Mouse (Mus musculus) embryonic fibroblast, embryonic 13.5 days (primary cell): ENCODE data around the gene Dapk1. TPM values are rescaled to one million over a fixed set of nuclear protein-coding genes. Genes with fewer than 3 reads are reported as not detected.

ENCODE experiments used
- H3K27ac ChIP-seq: 2 replicates; pipeline ENCODE4 v1.5.1; 2012; ENCODE audit warnings: low read length, control low read depth, inconsistent platforms; ENCODE audit not compliant: insufficient read depth
- H3K4me1 ChIP-seq: 2 replicates; pipeline ENCODE4 v1.6.1; 2011; ENCODE audit warnings: low read length; ENCODE audit not compliant: control insufficient read depth, insufficient read depth
- H3K4me3 ChIP-seq: 2 replicates; pipeline ENCODE4 v1.5.1; 2011; ENCODE audit warnings: mild to moderate bottlenecking, control low read depth, low read length; ENCODE audit not compliant: insufficient read depth
- CTCF ChIP-seq: IDR thresholded peaks from 2 replicates; pipeline ENCODE4 v1.5.1; 2011; ENCODE audit warnings: mild to moderate bottlenecking, control low read depth, low read length, moderate library complexity, borderline replicate concordance; ENCODE audit not compliant: insufficient read depth
- POLR2A ChIP-seq: IDR thresholded peaks from 2 replicates; pipeline ENCODE4 v1.6.1; 2011; ENCODE audit warnings: low read depth, mild to moderate bottlenecking, control low read depth, low read length, moderate library complexity
- polyA plus RNA-seq: library from polyadenylated mRNA; stranded (reverse); fragments of >200 nt; gene quantifications from 2 replicates; pipeline ENCODE4 v1.2.4, GENCODE M21; 2011; ENCODE audit warnings: low read depth; ENCODE audit not compliant: missing spikeins, insufficient read length

The Dapk1 gene
- polyA plus RNA-seq, 1 experiment, result 27.6 TPM

GRCm38 (mm10) chr13:60674301-60674700 lies 72.6 kb downstream of the Dapk1 start:
- no peak overlapping the region for H3K4me3 ChIP-seq
- no peak overlapping the region for H3K27ac ChIP-seq
- TF ChIP-seq CTCF, result no peak
- no peak for TF ChIP-seq POLR2A
- peaks cover 3% of the 10 kb centered on the region; the same call in 1 of the 2 replicates for H3K4me1 ChIP-seq

GRCm38 (mm10) chr13:60674911-60675310 lies 73.2 kb downstream of the Dapk1 start:
- TF ChIP-seq POLR2A (no peak), CTCF (no peak)
- Histone ChIP-seq H3K4me3 (no peak overlapping the region), H3K27ac (no peak overlapping the region), H3K4me1 (peaks cover 3% of the 10 kb centered on the region; the same call in 1 of the 2 replicates)

GRCm38 (mm10) chr13:60675416-60675815 lies 73.7 kb downstream of the Dapk1 start:
- TF ChIP-seq POLR2A, result no peak
- TF ChIP-seq CTCF, result no peak
- H3K27ac ChIP-seq, result no peak overlapping the region

GRCm38 (mm10) chr13:60678912-60679311 lies 77.2 kb downstream of the Dapk1 start:
- no peak overlapping the region for H3K27ac ChIP-seq

More at GRCm38 (mm10) chr13:60675416-60675815, 73.7 kb downstream of the Dapk1 start:
- Histone ChIP-seq H3K4me1 (peaks cover 3% of the 10 kb centered on the region; the same call in 1 of the 2 replicates), H3K4me3 (no peak overlapping the region)

GRCm38 (mm10) chr13:60682714-60683695 lies 81.3 kb downstream of the Dapk1 start:
- H3K4me1 ChIP-seq, result no peaks in the 10 kb centered on the region; the same call in 1 of the 2 replicates
- TF ChIP-seq CTCF, result no peak
- H3K4me3 ChIP-seq, result no peak overlapping the region
- H3K27ac ChIP-seq, result no peak overlapping the region

More at GRCm38 (mm10) chr13:60678912-60679311, 77.2 kb downstream of the Dapk1 start:
- H3K4me3 ChIP-seq, result no peak overlapping the region
- H3K4me1 ChIP-seq, result peaks cover 3% of the 10 kb centered on the region; the same call in 1 of the 2 replicates
- TF ChIP-seq POLR2A, result no peak
- no peak for TF ChIP-seq CTCF

GRCm38 (mm10) chr13:60684050-60684760 lies 82.5 kb downstream of the Dapk1 start:
- H3K4me1 ChIP-seq, result no peaks in the 10 kb centered on the region; the same call in 1 of the 2 replicates
- no peak overlapping the region for H3K27ac ChIP-seq
- H3K4me3 ChIP-seq, result no peak overlapping the region
- TF ChIP-seq POLR2A (no peak), CTCF (no peak)

GRCm38 (mm10) chr13:60684806-60685205 lies 83.1 kb downstream of the Dapk1 start:
- no peak overlapping the region for H3K27ac ChIP-seq
- H3K4me1 ChIP-seq, result no peaks in the 10 kb centered on the region; the same call in 1 of the 2 replicates
- no peak overlapping the region for H3K4me3 ChIP-seq

GRCm38 (mm10) chr13:60685216-60685615 lies 83.5 kb downstream of the Dapk1 start:
- TF ChIP-seq POLR2A, result no peak
- no peak for TF ChIP-seq CTCF
- Histone ChIP-seq H3K4me1 (no peaks in the 10 kb centered on the region; the same call in 1 of the 2 replicates), H3K4me3 (no peak overlapping the region), H3K27ac (no peak overlapping the region)

More at GRCm38 (mm10) chr13:60684806-60685205, 83.1 kb downstream of the Dapk1 start:
- no peak for TF ChIP-seq POLR2A

GRCm38 (mm10) chr13:60686024-60686663 lies 84.4 kb downstream of the Dapk1 start:
- H3K4me1 ChIP-seq, result no peaks in the 10 kb centered on the region; the same call in 1 of the 2 replicates
- no peak overlapping the region for H3K27ac ChIP-seq
- no peak for TF ChIP-seq POLR2A
- TF ChIP-seq CTCF, result no peak
- H3K4me3 ChIP-seq, result no peak overlapping the region
